In genomic region chr1:39713300-39713699, GRCm38 (mm10) we compare ENCODE assay signal across 12 mouse cellular contexts. TPM values are rescaled to one million over a fixed set of nuclear protein-coding genes. Genes with fewer than 3 reads are reported as not detected.
A peak's percentile ranks its signal among the peaks of the same experiment; 100 is the strongest.
DNase-seq lines count a peak whose midpoint lies in the region; ATAC-seq and TF ChIP-seq lines count a peak whose summit lies in the region.
"Had no signal": no experiment of that assay in that cellular context is flagged by ENCODE, and none has a peak within 500 bp of the region (broad histone marks: within the 10 kb centered on the region; RNA-seq: fewer than 3 reads in every experiment).

No protein-coding gene starts in this region.

- no peak overlapping the region for H3K4me3 ChIP-seq in heart, embryonic 15.5 days
- no peak overlapping the region for H3K4me3 ChIP-seq in lung, postnatal 0 days (ENCODE audit: low read depth, low read length)
- no peak overlapping the region for H3K4me3 ChIP-seq in embryonic facial prominence, embryonic 15.5 days (replicated peaks)
- H3K4me3 ChIP-seq in myocyte: no peak overlapping the region
- H3K4me3 ChIP-seq: neural tube, embryonic 12.5 days had no signal

- peak overlapping the region; percentile 78 for H3K27ac ChIP-seq in heart, embryonic 15.5 days
- H3K27ac ChIP-seq in lung, postnatal 0 days (ENCODE audit: low read length): peak overlapping the region; percentile 79
- H3K27ac ChIP-seq in embryonic facial prominence, embryonic 15.5 days (replicated peaks): peak overlapping the region; percentile 77
- H3K27ac ChIP-seq: neural tube, embryonic 12.5 days had no signal

- no peaks in the 10 kb centered on the region for H3K36me3 ChIP-seq in heart, embryonic 15.5 days
- no peaks in the 10 kb centered on the region for H3K36me3 ChIP-seq in lung, postnatal 0 days (ENCODE audit: insufficient read depth, low read length)
- no peaks in the 10 kb centered on the region for H3K36me3 ChIP-seq in embryonic facial prominence, embryonic 15.5 days
- H3K36me3 ChIP-seq in myocyte (ENCODE audit: control insufficient read depth, insufficient read depth): no peaks in the 10 kb centered on the region
- H3K36me3 ChIP-seq: neural tube, embryonic 12.5 days had no signal

- TF ChIP-seq POLR2A in myocyte (IDR thresholded peaks at IDR 0.05; ENCODE audit: insufficient read length, low read depth): no peak

- no peaks in the 10 kb centered on the region for H3K27me3 ChIP-seq in heart, embryonic 15.5 days
- H3K27me3 ChIP-seq in lung, postnatal 0 days (replicated peaks; ENCODE audit: insufficient read depth, low read length): no peaks in the 10 kb centered on the region
- H3K27me3 ChIP-seq in embryonic facial prominence, embryonic 15.5 days: no peaks in the 10 kb centered on the region
- H3K27me3 ChIP-seq in myocyte (ENCODE audit: control insufficient read depth, insufficient read depth, insufficient read length): no peaks in the 10 kb centered on the region
- H3K27me3 ChIP-seq: neural tube, embryonic 12.5 days had no signal

- H3K9me3 ChIP-seq in heart, embryonic 15.5 days (replicated peaks): no peaks in the 10 kb centered on the region
- H3K9me3 ChIP-seq in lung, postnatal 0 days (ENCODE audit: low read length): no peaks in the 10 kb centered on the region
- no peaks in the 10 kb centered on the region for H3K9me3 ChIP-seq in embryonic facial prominence, embryonic 15.5 days (replicated peaks)
- H3K9me3 ChIP-seq: neural tube, embryonic 12.5 days had no signal

- intact Hi-C loops in heart, postnatal 14 days (cut with DNase I): no loop called here

- H3K4me1 ChIP-seq in heart, embryonic 15.5 days (replicated peaks): peaks cover 21% of the 10 kb centered on the region
- peaks cover 5% of the 10 kb centered on the region; the same call in 1 of the 2 replicates for H3K4me1 ChIP-seq in lung, postnatal 0 days (ENCODE audit: insufficient read depth, low read depth, low read length)
- H3K4me1 ChIP-seq in embryonic facial prominence, embryonic 15.5 days: peaks cover 22% of the 10 kb centered on the region; the same call in 1 of the 2 replicates
- H3K4me1 ChIP-seq: neural tube, embryonic 12.5 days had no signal

- ATAC-seq in heart, embryonic 15.5 days (replicated peaks; ENCODE audit: insufficient number of reproducible peaks, insufficient read depth, low FRiP score, low read depth): no peak
- ATAC-seq in lung, postnatal 0 days: no peak
- ATAC-seq in embryonic facial prominence, embryonic 15.5 days (ENCODE audit: insufficient number of reproducible peaks, low FRiP score, low TSS enrichment, low read depth): no peak

- no peak for TF ChIP-seq CTCF in lung, postnatal 0 days (IDR thresholded peaks at IDR 0.05)

- 76% methylated on average over 8 of the region's 8 CpGs for WGBS in heart, embryonic 15.5 days
- WGBS in lung, postnatal 0 days: 71% methylated on average over 8 of the region's 8 CpGs
- WGBS in embryonic facial prominence, embryonic 15.5 days: 88% methylated on average over 8 of the region's 8 CpGs

- no peak overlapping the region for H3K9ac ChIP-seq in heart, embryonic 15.5 days
- H3K9ac ChIP-seq in lung, postnatal 0 days (replicated peaks; ENCODE audit: low read depth): no peak overlapping the region
- H3K9ac ChIP-seq in embryonic facial prominence, embryonic 15.5 days: no peak overlapping the region
- H3K9ac ChIP-seq: neural tube, embryonic 12.5 days had no signal

- no peak overlapping the region for H3ac ChIP-seq in myocyte (ENCODE audit: control insufficient read depth, insufficient read length)

- DNase-seq in heart, postnatal 14 days: no peak
- DNase-seq in lung, postnatal 0 days (ENCODE audit: low spot score): no peak
- no peak for DNase-seq in lung, postnatal 4 days
- no peak for DNase-seq in cerebellum, postnatal 14 days
- DNase-seq in frontal cortex, postnatal 36 days (ENCODE audit: low spot score in 2 of 2): no peak
- DNase-seq: cerebellum, adult 11 months; right cerebral cortex, postnatal 4 days had no signal

- no peak for TF ChIP-seq EP300 in lung, postnatal 0 days (IDR thresholded peaks at IDR 0.05)

- no peaks in the 10 kb centered on the region for H3K79me2 ChIP-seq in myocyte (ENCODE audit: control insufficient read depth, insufficient read depth)

- no peak overlapping the region for H3K4me2 ChIP-seq in heart, embryonic 15.5 days
- H3K4me2 ChIP-seq in lung, postnatal 0 days (replicated peaks; ENCODE audit: low read depth, low read length): no peak overlapping the region
- H3K4me2 ChIP-seq in embryonic facial prominence, embryonic 15.5 days (replicated peaks): no peak overlapping the region
- peak overlapping the region; percentile 80 for H3K4me2 ChIP-seq in myocyte (ENCODE audit: low read depth)
- H3K4me2 ChIP-seq: neural tube, embryonic 12.5 days had no signal

TF ChIP-seq in myocyte, 11 proteins besides CTCF, POLR2A, EP300 and RAD21:
- peak in 2 of 3 experiments; percentile 57 to 61 for TF ChIP-seq MYOD1 (IDR thresholded peaks at IDR 0.05; ENCODE audit: control insufficient read depth in 1 of 3, insufficient read length in 2 of 3, low read depth in 2 of 3)
- TF ChIP-seq USF1 (IDR thresholded peaks at IDR 0.05; ENCODE audit: low read depth): no peak
- TF ChIP-seq TCF3 (IDR thresholded peaks at IDR 0.05; ENCODE audit: insufficient read length, low read depth): no peak
- TF ChIP-seq MYOG (IDR thresholded peaks at IDR 0.05; ENCODE audit: control insufficient read depth in 1 of 3, insufficient read depth in 1 of 3, insufficient read length in 2 of 3, low read depth in 2 of 3): peak in 1 of 3 experiments; percentile 53
- TF ChIP-seq E2F4 (IDR thresholded peaks at IDR 0.05; ENCODE audit: insufficient read depth): no peak

RNA-seq across cellular contexts. Expression of gene Rfx8, which starts 7.5 kb away (rescaled TPM):
- polyA plus RNA-seq in heart, embryonic 15.5 days (2015; fragmentation: Nextera tagmentation; extraction: Ambion mirVana): 0.43 and 0.70 TPM in 2 replicates
- total RNA-seq in heart, postnatal 14 days (2021): under 1 TPM; 0.32 to 0.36 TPM
- 0.24 and 0.27 TPM in 2 replicates for polyA plus RNA-seq in lung, postnatal 0 days (2015; fragmentation: Nextera tagmentation; extraction: Ambion mirVana)
- polyA plus RNA-seq in embryonic facial prominence, embryonic 15.5 days (2015; fragmentation: Nextera tagmentation; extraction: Ambion mirVana): 3.2 and 3.7 TPM in 2 replicates
- 0.16 TPM for polyA plus RNA-seq in myocyte (2012; fragmentation: generic; extraction: Trizol)
- total RNA-seq: megakaryocyte, adult 5-6 weeks had no signal
- polyA plus RNA-seq: neural tube, embryonic 12.5 days had no signal
